Comparison of ENCODE assay signal across 8 mouse cellular contexts in the genomic region with DNA sequence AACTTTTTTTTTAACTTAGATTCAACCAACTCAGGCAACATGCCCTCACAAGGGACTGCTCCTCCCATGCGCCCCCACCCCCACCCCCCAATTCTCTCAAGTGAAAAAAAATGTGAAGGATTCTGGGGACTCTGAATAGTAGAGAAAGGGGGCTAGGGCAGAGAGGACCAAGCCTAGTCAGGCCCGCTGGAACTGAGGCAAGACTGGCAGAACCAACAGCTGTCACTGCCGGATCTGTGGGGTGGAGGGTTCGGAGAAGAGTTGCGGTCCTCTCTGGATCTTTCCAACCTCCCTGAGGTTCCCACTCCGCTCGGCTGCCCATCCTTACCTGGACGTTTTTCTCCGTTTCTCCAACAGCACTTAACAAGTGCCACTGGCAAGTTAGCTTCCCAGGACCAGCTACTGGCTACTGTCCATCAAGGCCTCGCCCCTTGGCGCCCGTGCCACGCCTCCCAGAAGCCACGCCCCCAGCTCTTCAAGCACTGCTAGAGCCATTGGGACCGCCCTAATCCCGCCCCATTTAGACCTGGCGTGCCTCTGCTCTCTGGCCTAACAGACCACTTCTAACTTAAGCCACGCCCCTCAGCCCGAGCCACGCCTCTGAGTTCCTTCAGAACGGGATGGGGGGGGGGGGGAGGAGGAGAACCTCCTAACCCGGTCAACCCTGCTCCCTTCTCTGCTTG. TPM values are rescaled to one million over a fixed set of nuclear protein-coding genes. Genes with fewer than 3 reads are reported as not detected.
DNase-seq lines count a peak whose midpoint lies in the region; ATAC-seq and TF ChIP-seq lines count a peak whose summit lies in the region.

A gene (minus strand): TSS at position 391 of the 683 bp plus-strand sequence.

- no peak within 1 kb of the TSS for H3K27ac ChIP-seq in cortical plate, adult 2 months (ENCODE audit: insufficient read depth, low read length)
- H3K27ac ChIP-seq in gastrocnemius, adult 2 months, result peak within 1 kb of the TSS; percentile 56
- H3K27ac ChIP-seq in hindbrain, embryonic 16.5 days (ENCODE audit: low read depth, low read length), result no peak within 1 kb of the TSS

- intact Hi-C loops in gastrocnemius, adult 2 months (cut with DNase I), result no loop called here

- peak; percentile 93 for DNase-seq in gastrocnemius, adult 2 months
- DNase-seq in left cerebral cortex, adult 18-20 months (ENCODE audit: low spot score in 2 of 2), result peak; percentile 30 to 42
- peak; percentile 92 to 93 for DNase-seq in lung, postnatal 4 days
- DNase-seq in retina, postnatal 7 days (ENCODE audit: low read depth, low spot score), result peak; percentile 45
- DNase-seq in urinary bladder, adult 18-20 months (ENCODE audit: low spot score in 2 of 2), result peak; percentile 78 to 85

- H3K27me3 ChIP-seq in hindbrain, embryonic 16.5 days (replicated peaks; ENCODE audit: control insufficient read depth, insufficient read depth, low read length), result no peaks in the 10 kb centered on the region; the same call in 1 of the 2 replicates

- WGBS in hindbrain, embryonic 16.5 days, result 15% methylated on average over 20 of the region's 22 CpGs

- no peak within 1 kb of the TSS for H3K9ac ChIP-seq in hindbrain, embryonic 16.5 days (ENCODE audit: low read depth, low read length)

- no peak for TF ChIP-seq POLR2A in cortical plate, adult 2 months (IDR thresholded peaks at IDR 0.05; ENCODE audit: extremely low read depth, insufficient read depth, low read length)

- peak within 1 kb of the TSS; percentile 27; the same call in 1 of the 2 replicates for H3K4me3 ChIP-seq in cortical plate, adult 2 months (ENCODE audit: insufficient read depth, low read length)
- H3K4me3 ChIP-seq in gastrocnemius, adult 2 months, result peak within 1 kb of the TSS; percentile 68
- peak within 1 kb of the TSS; percentile 28 for H3K4me3 ChIP-seq in hindbrain, embryonic 16.5 days (ENCODE audit: low read length)

- no peaks in the 10 kb centered on the region for H3K4me1 ChIP-seq in cortical plate, adult 2 months (ENCODE audit: control insufficient read depth, insufficient read depth, low read length)
- H3K4me1 ChIP-seq in hindbrain, embryonic 16.5 days (ENCODE audit: control insufficient read depth, insufficient read depth, low read depth, low read length), result no peaks in the 10 kb centered on the region

- no peaks in the 10 kb centered on the region for H3K9me3 ChIP-seq in hindbrain, embryonic 16.5 days (ENCODE audit: control insufficient read depth, low read length)

- peak; percentile 84 for ATAC-seq in activated CD4-positive, CD25-positive, alpha-beta regulatory T cell, adult 4 months
- ATAC-seq in hindbrain, embryonic 16.5 days, result peak; percentile 95

- H3K36me3 ChIP-seq in hindbrain, embryonic 16.5 days (ENCODE audit: control insufficient read depth, insufficient read depth, low read length), result no peaks in the 10 kb centered on the region

- H3K4me2 ChIP-seq in hindbrain, embryonic 16.5 days (ENCODE audit: low read length), result peak within 1 kb of the TSS; percentile 50

- TF ChIP-seq CTCF in cortical plate, adult 2 months (IDR thresholded peaks at IDR 0.05; ENCODE audit: extremely low read depth, insufficient read depth, low read length), result no peak
- no peak for TF ChIP-seq CTCF in gastrocnemius, adult 2 months (IDR thresholded peaks at IDR 0.05)

RNA-seq across cellular contexts. Expression of the gene that starts here (rescaled TPM):
- polyA plus RNA-seq in activated CD4-positive, CD25-positive, alpha-beta regulatory T cell, adult 4 months (2017; shearing (Covaris generic)), result 1 to 10 TPM; 7.1 to 9.9 TPM
- polyA plus RNA-seq in cortical plate, adult 2 months (2012; rRNA removed), result 3.5 and 3.7 TPM in 2 replicates
- 1 to 10 TPM in 1 of 2 experiments, under 1 TPM in 1; 0.46 to 1.2 TPM for total RNA-seq in gastrocnemius, adult 2 months (2021)
- 0.96 and 1.2 TPM in 2 replicates for polyA plus RNA-seq in hindbrain, embryonic 16.5 days (2015; fragmentation: Nextera tagmentation; extraction: Ambion mirVana)
- 1 to 10 TPM; 2.7 to 3.4 TPM for total RNA-seq in left cerebral cortex, adult 18-20 months (2021)

Comparison
In these comparisons a context has a peak if more than half of its experiments do, and no peak if none do; other contexts are left out.
1. DNase-seq: peak in every context shown above with its lines; median percentile 93 in gastrocnemius, adult 2 months; 92 in lung, postnatal 4 days; 82 in urinary bladder, adult 18-20 months; 45 in retina, postnatal 7 days; 36 in left cerebral cortex, adult 18-20 months.